Mouse (Mus musculus) adrenal gland, postnatal 36 days (tissue): ENCODE results near the gene Gm13090. TPM values are rescaled to one million over a fixed set of nuclear protein-coding genes. Genes with fewer than 3 reads are reported as not detected.

Experiments used
- DNase-seq, 2 experiments: peaks; one replicate each; pipeline ENCODE4 v3.0.0; 2021; ENCODE audit warnings: mixed read lengths in 1 of 2
- total RNA-seq, 2 experiments: library from RNA; stranded (reverse); gene quantifications; 2 replicates each; pipeline ENCODE4 v1.2.3; 2021

Gene Gm13090
- total RNA-seq, 2 experiments from 2014 or later, result not detected

DNA sequence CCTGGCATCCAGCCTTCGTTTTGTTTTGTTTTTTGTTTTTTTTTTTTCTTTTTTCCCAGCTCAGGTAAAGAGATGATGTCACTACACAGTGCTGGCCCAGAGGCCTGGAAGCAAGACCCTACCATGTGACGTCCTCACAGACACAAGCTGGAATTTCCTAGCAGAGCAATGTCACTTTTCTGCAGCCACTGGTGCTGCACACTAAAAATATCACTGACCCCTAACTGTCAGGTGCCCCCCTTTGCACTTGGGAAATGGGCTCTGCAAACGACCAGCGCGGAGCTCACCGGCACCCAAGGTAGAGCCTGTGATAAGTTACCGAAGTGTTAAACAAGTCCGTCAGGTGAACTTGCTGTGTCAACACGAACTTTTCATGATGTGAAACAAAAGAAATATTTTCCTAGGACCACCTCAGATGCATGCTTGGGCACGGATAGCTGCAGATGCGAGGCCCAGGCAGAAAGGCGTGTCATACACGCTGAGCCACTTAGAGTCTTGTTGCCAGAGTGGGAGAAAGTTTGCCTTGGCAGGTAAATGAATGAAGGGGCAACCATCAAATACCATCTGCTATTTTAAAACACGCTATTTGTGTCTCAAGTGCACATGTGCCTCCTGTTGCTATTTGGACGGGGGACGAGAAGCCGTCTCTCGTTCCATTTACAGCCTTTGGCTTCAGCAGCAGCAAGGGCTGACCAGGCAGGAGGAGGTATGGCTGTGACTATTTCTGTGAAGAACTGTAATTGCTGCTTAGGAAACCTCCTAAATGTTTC lies 7.1 kb downstream of the Gm13090 start:
- no peak for DNase-seq

DNA sequence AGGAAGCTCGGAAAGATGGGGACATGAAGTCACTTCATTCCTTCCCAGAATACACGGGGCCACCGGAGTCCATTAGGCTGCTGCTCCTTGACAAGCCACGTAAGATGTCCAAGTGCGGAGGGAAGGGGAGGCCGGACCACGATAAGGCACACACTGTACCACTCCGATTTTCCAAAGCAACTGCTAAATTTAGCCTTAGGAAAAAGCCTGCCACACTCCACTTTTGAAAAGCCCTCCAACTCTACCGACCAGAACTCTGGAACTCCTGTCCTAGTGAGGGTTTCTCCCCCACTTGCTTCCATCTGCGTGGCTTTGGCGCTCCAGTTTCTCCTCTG lies 7.7 kb downstream of the Gm13090 start:
- DNase-seq, result no peak

DNA sequence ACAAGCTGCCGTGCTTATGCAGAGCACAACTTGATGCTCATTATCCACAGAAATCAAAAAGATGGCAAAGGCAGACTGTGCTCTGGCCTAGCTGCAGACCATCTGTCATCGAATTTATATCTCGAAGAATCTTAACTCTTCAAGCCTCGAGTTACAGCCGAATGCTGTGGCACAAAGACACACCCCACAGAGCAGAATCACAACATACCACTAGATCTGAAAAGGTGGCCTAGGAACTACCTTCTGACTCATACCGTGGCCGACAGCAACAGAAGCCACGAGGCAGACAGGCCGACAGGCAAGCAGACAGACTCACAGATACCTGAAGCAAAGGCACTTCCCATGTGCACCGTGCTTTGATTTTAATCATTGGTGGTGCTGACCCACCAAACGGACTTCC lies 14.3 kb downstream of the Gm13090 start:
- no peak for DNase-seq

DNA sequence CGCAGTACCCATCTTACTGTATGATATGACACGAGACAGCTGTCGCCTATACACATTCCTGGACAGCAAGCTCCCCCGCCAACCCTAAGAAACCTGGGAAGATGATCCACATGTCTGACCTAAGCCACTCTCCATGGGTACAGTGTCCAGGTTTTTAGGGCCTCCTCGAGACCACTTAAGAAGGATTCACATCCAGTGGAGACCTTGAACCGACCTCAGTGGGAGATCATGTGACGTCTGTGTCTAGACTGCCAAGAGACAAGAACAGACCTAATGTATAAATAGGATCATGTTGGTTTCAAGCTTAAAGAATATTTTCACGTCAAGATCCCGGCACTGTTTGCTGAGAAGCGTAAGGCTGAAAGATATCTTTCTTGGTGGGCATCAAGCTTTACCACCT lies 14.8 kb downstream of the Gm13090 start:
- no peak for DNase-seq

DNA sequence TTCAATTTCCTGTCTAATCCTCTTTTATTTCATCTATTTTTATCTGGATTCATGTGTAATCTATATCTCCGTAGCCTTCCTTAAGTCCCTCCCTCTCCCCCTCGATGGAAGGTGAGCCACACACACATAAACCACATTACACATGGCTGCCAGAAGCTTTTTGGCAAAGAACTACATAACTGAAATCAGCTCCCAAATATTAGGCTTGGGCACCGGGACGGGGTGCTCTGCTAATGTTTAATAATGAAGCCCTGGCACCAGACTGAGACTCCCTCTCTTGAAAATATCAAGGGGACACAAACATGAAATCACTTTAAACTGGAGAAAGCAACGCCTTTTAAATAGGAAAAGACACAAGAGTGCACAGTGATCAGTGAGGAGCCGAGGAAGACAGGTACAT lies 16.5 kb downstream of the Gm13090 start:
- DNase-seq, result no peak

DNA sequence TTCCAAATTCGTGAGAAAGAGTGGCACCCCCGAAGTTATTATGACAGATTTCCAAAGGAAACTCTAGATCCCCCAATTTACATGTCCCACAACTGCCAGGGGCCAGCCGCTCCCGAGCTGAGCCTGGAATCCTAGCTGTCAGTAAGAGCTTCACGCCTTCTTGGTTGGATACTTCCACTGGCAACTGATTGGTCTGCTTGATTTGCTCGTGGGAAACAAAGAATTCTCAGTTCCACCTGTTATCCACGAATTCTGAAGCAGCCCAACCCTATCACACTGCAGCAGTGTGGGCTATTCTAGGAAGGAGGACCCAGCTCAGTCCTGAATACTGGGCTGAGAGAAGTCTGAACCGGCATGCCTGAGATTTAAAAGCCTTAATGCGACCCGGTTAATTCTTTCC lies 17.1 kb downstream of the Gm13090 start:
- no peak for DNase-seq

DNA sequence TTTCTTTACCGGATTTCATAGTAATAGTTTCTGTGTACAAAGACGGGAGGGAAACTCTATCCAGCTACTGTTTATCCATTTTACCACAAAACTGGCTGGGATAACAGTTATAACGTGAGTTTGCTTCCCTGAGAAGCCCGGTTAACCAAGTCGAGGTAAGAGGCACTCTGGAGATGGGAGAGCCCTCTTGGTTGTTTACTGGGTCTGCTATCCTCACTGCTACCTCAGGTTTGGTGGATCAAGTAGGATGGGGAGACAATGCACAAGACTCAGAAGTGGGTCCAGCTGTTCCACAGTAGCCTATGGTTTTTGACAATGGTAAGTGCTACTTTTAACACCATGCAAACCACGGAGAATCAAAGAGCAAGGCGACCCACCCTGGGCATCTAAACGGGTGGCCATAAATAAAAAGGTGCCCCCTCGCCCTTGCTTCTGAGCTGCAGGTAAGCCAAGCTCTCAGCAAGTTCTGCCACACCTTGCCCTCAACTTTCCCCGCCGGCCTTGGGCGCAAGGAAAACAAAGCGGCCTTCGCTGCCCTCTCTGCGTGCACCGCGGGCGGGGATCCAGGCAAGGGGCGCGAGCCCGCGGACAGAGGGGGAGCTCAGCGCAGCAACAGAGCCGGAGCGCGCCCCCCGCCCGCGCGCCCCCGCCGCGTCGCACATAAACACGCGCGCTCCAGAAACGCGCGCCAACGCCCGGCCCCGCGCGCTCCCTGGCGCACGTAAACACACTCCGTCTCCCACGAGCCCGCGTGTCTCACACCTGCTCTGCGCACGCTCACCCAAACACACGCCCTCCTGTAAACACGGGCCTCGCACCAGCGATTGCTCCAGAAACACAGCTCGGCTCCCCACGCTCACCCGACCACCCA lies 18.0 kb downstream of the Gm13090 start:
- DNase-seq, result peak in 1 of 2 experiments; percentile 2

DNA sequence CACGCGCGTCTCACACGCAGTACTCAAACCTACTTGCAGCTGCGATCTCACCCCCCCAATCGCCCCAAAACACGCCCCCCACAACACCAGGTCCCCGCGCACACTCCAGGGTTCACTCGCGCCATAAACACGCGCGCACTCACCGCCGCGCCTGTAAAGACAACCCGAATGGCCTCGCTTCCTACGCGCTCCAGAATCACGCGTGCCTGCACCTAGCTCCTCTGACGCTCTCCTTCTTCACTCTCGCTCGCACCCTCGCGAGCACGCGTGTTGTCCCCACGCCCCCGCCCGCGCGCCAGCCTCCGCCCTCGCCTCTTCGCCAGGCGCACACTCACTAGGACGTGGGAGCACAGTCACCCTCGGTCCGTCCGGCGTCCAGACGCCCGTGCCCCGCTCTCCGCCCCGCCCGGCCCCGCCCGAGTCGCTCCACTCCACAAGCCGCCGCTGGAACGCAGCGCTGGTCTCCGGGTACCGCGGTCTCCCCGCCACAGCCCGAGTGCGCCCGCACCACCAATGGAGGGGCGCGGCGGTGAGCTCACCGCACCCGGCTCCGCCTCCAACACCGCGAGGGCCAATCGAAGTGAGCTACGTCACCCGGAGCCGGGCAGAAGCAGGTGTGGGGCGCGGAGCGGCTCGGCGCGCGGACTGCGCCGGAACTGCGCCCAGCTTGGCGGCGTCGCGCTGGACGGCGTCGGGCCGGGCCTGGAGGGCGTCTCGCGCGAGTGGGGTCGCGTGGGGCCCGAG lies 18.8 kb downstream of the Gm13090 start:
- DNase-seq, result peak; percentile 92

DNA sequence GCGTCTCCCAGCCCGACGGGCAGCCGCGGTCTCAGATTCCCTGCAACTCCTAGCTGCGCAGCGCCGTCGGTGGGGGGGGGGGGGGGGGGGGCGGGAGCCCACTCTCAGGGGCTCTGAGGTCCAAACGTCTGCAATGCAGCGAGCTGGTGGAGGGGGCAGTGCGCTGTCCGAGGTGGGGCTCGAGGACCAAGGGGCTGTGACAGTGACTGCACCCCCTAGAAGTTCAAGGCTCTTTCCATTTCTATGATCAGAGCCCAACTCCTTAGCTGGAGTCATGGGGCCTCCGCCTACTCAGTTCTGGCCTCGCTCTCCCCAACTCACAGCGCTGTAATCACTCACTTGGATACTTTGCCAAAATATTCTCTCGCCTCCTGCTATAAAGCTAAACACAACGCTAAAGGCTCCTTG lies 19.5 kb downstream of the Gm13090 start:
- peak; percentile 26 to 31 for DNase-seq

DNA sequence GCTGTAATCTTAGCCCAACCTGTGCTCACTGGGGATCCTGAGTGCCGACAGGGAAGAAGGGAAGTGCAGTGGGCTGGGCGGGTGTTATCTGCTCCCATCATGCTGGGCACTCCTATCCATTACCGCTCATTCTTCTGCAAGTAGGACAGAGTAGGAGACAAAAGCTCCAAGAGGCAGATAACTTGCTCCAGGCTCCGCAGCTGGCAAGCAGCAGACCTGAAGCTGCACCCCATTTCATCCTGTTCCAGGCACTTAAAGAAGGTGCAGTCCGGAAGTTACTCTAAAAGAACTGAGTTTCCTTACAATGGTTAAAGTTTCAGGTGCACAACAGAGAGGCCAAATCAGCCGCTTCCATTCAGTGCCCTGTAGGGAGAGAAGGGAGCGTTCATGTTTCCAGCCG lies 21.9 kb downstream of the Gm13090 start:
- no peak for DNase-seq

DNA sequence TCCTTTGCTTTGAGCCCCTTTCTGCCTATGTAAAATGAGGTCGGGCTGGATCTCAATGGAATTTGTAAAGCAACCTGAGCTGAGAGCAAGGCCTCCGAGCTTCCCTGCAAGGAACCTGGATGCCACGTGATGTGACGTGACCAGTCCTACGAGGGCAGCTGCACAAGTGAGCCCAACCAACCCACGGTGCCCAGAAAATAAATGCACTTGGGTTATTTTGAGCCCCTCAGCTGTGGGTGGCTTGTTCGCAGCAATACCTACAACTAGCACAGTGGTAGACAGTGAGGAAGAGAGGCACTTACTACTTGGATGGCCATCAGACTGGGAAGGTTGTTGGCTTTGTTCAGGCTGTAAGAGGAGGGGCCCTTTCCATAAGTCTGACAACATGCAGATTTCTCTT lies 25.2 kb downstream of the Gm13090 start:
- no peak for DNase-seq

DNA sequence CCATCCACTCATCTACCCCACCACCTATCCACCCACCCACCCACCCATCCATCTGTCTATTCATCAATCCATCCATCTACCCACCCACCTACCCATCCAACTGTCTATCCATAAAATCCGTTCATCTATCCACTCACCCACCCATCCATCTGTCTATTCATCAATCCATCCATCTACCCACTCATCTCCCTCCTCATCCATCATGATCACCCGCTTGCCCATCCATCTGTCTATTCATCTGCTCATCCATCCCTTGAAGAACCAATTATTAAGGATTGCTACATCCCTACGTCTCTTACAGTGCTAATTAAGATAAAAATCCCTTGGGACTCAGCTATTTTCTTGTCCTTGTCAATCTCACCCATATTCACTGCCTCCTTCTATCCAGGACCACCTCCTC lies 29.5 kb downstream of the Gm13090 start:
- DNase-seq, result no peak

DNA sequence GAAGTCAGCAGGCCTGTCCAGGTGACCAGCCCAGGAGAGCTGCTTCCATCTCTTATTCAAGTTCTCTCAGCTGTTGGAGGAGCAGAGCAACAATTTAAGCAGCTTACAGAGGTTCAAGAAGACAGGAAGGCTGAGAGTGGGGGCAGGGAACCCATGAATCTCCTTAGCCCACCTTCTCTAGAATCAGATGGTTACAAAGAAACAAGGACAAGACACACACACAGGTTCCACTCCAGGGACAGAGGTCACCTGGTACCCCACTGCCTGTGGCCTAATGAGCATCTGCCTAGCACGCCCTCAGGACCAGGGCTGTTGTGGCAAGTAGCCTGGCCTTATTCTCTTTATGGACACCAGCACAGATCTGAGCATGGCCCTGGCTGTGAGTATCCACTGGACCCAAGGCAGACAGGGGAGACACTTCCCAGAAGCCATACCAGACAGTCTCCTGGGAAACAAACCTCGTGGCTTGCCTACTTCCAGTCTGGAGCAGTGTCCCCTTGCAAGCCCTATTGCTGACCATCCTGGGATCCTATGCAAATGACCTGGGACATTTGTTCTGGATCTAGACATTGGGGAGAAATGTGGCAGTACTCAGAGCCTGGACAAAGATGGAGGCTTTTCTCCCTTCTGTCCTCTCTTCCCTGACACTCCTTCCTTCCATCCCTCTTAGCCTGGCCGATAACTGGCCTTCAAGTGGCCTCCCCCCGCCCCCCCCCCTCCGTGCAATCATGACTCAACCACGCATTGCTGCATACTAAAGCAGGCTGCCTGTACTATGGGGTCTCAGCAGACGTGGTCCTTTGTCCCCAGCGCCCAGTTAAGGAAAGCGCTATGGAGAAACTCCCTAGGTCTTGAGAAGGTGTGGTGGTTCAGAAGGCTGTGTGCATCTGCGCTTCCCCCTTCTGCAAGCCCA lies 38.5 kb downstream of the Gm13090 start:
- DNase-seq, result no peak

DNA sequence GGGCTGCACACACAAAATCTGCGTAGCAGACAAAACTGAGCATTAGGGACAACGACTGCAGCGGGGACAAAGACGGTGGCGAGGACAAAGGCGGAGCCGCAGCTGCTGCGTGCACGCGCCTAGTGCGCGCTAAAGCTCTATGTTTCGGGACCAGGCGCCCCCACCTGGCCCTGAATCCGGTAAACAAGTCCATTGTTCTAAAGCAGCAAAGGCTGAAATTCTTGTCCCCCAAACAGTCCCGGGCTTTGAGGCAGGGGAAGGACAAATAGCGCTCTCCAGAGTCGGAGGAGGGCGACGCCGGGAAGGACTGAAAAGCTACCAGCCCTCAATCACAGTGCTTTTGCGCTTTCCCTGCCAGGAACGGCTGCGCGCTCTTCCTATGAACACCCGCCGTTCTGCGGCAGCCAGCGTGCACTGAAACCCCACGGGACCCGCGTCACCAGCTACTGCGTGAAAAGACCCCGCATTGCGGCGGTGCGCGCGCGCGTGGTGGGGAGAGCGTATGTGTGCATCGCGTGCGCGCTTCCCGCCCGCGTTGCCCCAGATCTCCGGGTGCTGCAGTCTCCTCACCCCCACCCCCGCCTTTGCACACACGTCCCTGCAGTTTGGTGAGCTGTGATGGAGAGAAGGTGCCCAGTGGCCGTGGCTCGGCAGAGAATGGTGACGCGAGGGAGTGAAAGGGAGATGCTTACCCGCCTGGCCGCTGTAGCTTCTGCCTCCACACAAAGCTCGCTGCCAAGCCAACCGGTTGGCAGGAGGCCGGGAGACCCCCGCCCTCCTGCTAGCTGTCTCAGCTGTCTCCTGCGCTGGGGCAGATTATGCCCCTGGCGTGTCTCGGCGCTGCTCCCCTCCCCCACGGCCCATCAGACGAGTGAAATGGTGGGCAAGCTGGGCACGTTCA lies 39.5 kb downstream of the Gm13090 start:
- peak; percentile 60 to 68 for DNase-seq

DNA sequence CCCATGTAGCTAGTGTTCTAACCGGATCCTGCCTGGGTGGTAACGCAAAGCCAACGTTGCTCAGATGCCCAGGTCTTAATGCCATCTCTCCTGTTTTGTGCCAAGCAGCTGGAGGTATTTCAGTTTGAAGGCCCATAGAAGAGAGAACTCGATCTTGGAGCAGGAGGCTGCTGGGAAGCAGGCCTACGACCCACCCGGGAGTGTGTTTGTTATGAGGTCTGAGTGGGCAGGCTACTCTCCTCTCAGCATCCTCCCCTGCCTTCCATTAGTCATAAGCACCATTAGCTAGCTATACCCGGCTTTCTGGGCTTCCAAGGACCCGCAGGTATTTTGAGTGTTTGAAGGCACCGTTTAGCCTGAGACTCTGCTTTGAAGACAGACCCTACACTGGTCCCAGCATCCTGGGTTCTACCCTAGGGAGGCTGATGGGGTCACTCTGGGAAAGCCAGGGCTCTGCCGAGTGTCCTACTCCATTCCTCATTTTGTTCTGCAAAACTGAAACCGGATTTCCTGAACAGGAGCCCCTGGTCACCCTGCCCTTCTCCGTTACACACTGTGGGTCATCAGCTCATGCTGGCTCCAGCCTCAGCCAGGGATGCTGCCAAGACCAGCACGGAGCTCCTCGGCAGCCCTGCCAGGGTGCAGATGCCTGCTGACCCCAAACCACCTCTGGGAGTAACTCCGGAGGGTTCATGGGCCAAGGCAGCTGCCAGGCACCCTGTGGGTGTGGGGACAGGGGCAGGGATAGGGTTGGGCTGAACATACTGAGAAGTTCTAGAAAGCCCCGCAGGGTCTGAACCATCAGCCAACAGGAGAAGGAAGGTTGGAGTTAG lies 40.6 kb downstream of the Gm13090 start:
- no peak for DNase-seq

DNA sequence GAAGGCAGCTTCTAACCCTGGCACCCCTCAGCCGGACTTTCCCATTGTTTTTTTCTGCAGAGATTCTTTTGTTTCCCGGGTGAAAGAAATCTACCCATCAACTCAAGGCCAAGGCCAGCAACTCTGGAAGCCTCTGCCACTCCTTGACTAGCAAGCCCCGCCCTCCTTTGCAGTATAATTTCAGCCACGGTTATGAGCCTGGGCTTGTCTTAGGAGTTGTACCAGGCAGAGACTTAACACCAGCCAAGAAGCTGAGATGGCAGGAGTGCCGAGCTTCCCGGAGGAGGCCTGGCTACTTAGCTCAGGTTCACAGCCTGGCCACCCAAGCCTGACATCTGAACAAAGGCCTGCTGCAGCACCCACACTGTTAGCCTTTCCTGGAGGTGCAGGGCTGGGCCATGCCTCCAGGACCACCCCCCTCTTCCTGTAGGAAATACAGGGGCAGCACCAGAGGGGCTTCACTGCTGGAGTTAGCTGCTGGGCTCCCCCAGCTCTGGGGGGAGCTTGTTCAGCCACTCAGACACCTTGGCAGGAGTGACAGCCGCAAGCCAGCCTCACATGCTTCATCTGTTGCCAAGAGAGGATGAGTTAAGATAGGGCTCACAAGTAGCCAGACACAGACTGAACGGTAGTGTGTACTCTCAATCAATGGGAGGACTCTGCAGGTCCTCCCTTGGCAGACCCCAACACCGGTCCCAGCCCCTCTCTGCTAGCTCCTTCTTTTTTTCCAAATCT lies 41.6 kb downstream of the Gm13090 start:
- no peak for DNase-seq

DNA sequence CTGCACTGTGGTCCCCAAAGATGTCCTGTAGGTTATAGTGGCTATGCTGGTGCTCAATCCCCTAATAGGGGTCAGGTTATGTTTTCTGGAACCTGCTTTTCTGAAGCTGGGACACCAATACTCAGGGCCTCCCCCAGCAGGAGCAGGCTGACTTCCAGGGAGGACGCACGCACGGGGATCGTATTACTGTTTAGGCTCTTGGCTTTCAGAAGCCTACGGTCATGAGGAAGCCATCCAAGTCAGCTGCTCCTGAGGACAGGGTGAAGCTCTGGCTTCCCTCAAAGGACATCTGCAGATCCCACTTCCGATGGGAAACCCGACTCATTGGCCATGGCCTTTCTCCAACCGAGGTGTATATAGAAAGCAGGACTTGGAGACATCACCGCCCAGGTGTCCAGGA lies 43.1 kb downstream of the Gm13090 start:
- DNase-seq, result no peak

DNA sequence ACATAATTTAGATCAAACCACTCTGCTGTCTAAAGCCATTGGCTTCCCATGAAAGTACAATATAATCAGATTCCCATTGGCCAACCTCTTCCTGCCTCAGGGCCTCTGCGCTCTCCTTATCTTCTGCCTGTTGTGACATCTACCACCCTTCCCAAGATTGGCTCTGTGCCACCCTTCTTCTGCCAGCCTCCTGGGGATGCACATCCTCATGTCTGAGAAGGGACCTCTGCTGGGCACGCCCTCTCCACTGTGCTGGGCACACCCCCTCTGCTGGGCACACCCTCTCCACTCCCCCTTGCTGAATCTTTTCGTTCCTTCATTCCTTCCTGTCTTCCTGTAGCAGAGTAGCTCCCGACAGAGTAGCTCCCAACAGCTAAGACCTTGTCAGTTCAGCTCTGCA lies 44.4 kb downstream of the Gm13090 start:
- no peak for DNase-seq

DNA sequence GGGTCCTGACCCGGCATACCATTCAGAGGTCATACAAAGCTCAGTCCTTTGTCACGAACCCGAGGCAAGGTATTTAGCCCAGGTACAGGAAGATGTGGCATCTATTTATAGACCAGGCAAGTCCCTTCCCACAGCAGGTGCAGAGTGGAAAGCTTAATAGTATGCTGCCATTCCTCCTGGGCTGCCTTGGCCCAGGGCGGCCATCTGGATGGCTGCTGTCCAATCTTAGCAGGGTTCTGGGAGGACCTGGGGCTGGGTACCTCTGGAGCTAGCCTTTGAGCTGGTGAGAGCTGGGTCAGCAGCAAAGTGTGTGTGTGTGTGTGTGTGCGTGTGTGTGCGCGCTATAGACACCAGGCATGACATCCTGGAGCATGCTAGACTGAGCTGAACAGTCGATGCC lies 46.1 kb downstream of the Gm13090 start:
- no peak for DNase-seq
